Mouse (Mus musculus): ENCODE measurements around the gene Josd2. TPM values are rescaled to one million over a fixed set of nuclear protein-coding genes. Genes with fewer than 3 reads are reported as not detected.

The Josd2 gene
- polyA plus RNA-seq (2014; fragmentation: Nextera tagmentation; extraction: Ambion mirVana) = 169 and 181 TPM in 2 replicates

DNA sequence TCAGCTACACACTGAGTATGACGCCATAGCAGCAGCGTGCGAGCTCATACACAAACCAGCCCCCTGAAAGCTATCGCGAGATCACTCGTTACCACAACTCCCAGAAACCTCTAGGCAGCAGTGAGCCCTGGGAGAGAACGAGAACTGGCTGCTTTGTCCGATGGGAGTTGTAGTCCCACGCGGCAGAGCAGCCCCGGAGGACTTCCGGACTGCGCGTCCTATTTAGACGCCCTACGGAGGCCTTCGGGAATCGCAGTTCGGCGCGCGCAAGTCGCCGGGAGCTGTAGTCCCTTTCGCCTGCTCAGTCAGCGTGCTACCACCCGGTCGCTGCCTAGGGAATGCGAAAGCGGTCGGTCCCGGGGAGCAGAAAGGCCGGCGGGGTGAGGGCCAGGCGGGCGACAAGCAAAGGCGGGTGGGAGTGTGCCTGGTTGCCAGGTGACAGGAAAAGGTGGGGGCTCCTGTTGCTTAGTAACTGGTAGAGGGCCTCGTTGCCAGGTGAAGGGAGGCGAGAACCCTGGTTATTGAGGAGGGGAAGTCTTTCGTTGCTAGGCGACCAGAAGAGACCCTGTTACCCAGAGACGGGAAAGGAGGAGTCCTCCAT lies at the start of gene Josd2:
Gene Josd2, plus strand, starts transcription at position 170 of the 601 bp plus-strand sequence.
- peaks cover 16% of the 10 kb centered on the region for H3K27me3 ChIP-seq (ENCODE audit: control insufficient read depth, insufficient read depth, low read length)
- no peaks in the 10 kb centered on the region for H3K36me3 ChIP-seq (ENCODE audit: control insufficient read depth, insufficient read depth, low read length)
- H3K4me2 ChIP-seq = peak within 1 kb of the TSS; percentile 84
- H3K27ac ChIP-seq (ENCODE audit: low read depth, low read length) = peak within 1 kb of the TSS; percentile 100
- H3K4me3 ChIP-seq (ENCODE audit: low read depth, low read length) = peak within 1 kb of the TSS; percentile 55
- H3K4me1 ChIP-seq (ENCODE audit: control insufficient read depth, insufficient read depth, low read length) = peaks cover 61% of the 10 kb centered on the region
- under 1% methylated on average over 42 of the region's 42 CpGs for WGBS (ENCODE audit: insufficient replicate concordance)
- peak; percentile 78 for ATAC-seq (replicated peaks; ENCODE audit: insufficient number of reproducible peaks, low FRiP score, low TSS enrichment)
- H3K9ac ChIP-seq (ENCODE audit: low read depth, low read length) = peak within 1 kb of the TSS; percentile 73
- no peaks in the 10 kb centered on the region for H3K9me3 ChIP-seq (replicated peaks; ENCODE audit: control insufficient read depth, low read length)

DNA sequence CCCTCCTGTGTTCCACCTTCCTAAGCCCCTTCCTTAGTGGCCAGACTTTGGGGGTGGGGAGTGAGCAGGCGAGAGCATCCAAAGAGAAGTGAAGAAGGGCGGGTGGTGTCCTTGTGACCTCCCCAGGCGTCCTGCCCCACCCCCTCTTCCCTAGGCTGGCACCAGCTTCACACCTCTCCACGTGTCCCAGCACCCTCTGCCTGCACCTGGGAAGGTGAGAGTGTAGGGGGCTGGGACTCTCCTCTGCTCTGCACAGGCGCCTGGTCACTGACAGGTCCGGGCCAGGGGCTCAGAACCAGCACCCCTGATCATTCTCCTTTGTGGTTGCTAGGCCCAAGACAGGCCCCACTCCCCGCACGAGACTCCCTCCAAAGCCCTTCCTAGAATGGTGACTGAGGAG lies 40.1 kb upstream of the Josd2 start:
- ATAC-seq (replicated peaks; ENCODE audit: insufficient number of reproducible peaks, low FRiP score, low TSS enrichment) = no peak
- 0 out of 2 replicates have a peak, but pooled peaks cover 3% of the 10 kb centered on the region for H3K4me1 ChIP-seq (ENCODE audit: control insufficient read depth, insufficient read depth, low read length)
- H3K4me3 ChIP-seq (ENCODE audit: low read depth, low read length) = no peak overlapping the region; the same call in 1 of the 2 replicates
- no peaks in the 10 kb centered on the region for H3K36me3 ChIP-seq (ENCODE audit: control insufficient read depth, insufficient read depth, low read length)
- no peaks in the 10 kb centered on the region for H3K9me3 ChIP-seq (replicated peaks; ENCODE audit: control insufficient read depth, low read length)
- peak overlapping the region; percentile 84 for H3K4me2 ChIP-seq
- H3K9ac ChIP-seq (ENCODE audit: low read depth, low read length) = no peak overlapping the region
- WGBS (ENCODE audit: insufficient replicate concordance) = 10% methylated on average over 8 of the region's 8 CpGs
- H3K27ac ChIP-seq (ENCODE audit: low read depth, low read length) = no peak overlapping the region
- H3K27me3 ChIP-seq (ENCODE audit: control insufficient read depth, insufficient read depth, low read length) = peaks cover 63% of the 10 kb centered on the region

DNA sequence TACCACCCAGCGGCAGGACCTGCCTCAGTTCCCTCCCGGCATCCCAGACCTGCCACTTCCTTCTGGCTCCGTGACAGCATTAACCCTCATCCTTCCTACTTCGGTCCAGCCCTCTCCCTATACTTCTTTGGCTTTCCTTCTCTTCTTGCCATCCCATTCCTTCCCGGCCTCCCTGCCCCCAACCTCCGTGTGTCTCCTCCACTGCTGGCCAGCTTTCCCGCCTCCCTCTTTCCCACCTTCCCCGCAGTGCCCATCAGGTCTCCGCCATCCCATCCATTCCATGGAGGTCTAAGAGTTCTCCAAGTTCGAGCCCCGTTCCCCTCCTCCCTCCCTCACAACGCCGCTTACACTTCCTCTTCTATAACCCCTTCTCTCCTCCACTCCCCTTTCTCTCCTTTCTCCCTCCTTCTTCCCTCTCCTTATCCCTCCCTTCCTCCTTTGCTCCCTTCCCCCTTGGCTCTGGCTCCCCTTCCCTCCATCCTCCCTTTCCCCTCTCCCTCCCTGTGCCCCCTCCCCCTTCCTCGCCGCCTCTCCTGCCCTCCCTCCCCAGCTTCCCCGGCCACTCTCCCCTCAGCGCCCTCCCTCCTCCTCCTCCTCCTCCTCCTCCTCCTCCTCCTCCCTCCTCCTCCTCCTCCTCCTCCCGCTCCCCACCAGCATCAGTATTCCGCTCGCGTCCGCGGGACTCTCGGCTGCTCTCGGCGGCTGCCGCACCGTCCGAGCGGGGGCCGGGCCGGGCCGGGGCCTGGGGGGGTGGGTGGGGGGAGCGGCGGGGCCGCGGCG lies 39.4 kb upstream of the Josd2 start:
- H3K27ac ChIP-seq (ENCODE audit: low read depth, low read length) = no peak overlapping the region
- H3K4me1 ChIP-seq (ENCODE audit: control insufficient read depth, insufficient read depth, low read length) = 0 out of 2 replicates have a peak, but pooled peaks cover 3% of the 10 kb centered on the region
- H3K4me3 ChIP-seq (ENCODE audit: low read depth, low read length) = peak overlapping the region; percentile 46
- WGBS (ENCODE audit: insufficient replicate concordance) = 4% methylated on average over 16 of the region's 38 CpGs
- ATAC-seq (replicated peaks; ENCODE audit: insufficient number of reproducible peaks, low FRiP score, low TSS enrichment) = no peak
- H3K27me3 ChIP-seq (ENCODE audit: control insufficient read depth, insufficient read depth, low read length) = peaks cover 66% of the 10 kb centered on the region
- H3K4me2 ChIP-seq = peak overlapping the region; percentile 84
- H3K9me3 ChIP-seq (replicated peaks; ENCODE audit: control insufficient read depth, low read length) = no peaks in the 10 kb centered on the region
- H3K9ac ChIP-seq (ENCODE audit: low read depth, low read length) = no peak overlapping the region
- H3K36me3 ChIP-seq (ENCODE audit: control insufficient read depth, insufficient read depth, low read length) = no peaks in the 10 kb centered on the region

DNA sequence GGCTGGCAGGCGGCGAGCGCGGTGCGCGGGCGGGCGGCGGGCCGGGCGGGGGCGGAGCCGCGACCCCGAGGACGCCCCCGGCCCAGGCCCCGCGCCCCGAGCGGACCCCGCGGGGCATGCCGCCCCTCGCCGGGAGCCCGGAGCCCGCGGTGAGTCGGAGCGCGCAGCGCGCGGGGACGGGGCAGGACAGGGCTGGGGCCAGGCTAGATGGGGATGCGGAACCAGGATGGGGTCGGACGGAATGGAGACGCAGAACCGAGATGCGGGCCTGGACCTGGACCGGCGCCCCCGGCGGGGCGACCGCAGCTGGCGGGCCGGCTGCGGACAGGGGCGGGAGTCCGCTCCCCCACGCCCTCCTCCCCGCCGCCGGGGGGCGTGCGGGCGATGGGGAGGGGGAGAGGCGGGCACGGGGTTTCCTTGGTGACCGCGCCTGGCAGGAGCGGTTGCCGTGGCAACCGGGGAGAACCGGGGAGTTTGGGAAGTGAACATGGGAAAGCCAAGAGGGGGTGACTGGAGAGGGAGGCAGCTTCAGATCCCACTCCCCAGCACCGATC lies 38.7 kb upstream of the Josd2 start, which contains the start of gene Lrrc4b:
Gene Lrrc4b, plus strand, starts transcription at position 51 of the 554 bp plus-strand sequence.
- WGBS (ENCODE audit: insufficient replicate concordance) = 0% methylated on average over 29 of the region's 69 CpGs
- Histone ChIP-seq H3K4me2 (peak within 1 kb of the TSS; percentile 84), H3K9ac (ENCODE audit: low read depth, low read length) (no peak within 1 kb of the TSS), H3K36me3 (ENCODE audit: control insufficient read depth, insufficient read depth, low read length) (no peaks in the 10 kb centered on the region), H3K4me3 (ENCODE audit: low read depth, low read length) (peak within 1 kb of the TSS; percentile 46), H3K4me1 (ENCODE audit: control insufficient read depth, insufficient read depth, low read length) (0 out of 2 replicates have a peak, but pooled peaks cover 3% of the 10 kb centered on the region), H3K27ac (ENCODE audit: low read depth, low read length) (no peak within 1 kb of the TSS), H3K9me3 (replicated peaks; ENCODE audit: control insufficient read depth, low read length) (no peaks in the 10 kb centered on the region), H3K27me3 (ENCODE audit: control insufficient read depth, insufficient read depth, low read length) (peaks cover 71% of the 10 kb centered on the region)
- ATAC-seq (replicated peaks; ENCODE audit: insufficient number of reproducible peaks, low FRiP score, low TSS enrichment) = no peak

DNA sequence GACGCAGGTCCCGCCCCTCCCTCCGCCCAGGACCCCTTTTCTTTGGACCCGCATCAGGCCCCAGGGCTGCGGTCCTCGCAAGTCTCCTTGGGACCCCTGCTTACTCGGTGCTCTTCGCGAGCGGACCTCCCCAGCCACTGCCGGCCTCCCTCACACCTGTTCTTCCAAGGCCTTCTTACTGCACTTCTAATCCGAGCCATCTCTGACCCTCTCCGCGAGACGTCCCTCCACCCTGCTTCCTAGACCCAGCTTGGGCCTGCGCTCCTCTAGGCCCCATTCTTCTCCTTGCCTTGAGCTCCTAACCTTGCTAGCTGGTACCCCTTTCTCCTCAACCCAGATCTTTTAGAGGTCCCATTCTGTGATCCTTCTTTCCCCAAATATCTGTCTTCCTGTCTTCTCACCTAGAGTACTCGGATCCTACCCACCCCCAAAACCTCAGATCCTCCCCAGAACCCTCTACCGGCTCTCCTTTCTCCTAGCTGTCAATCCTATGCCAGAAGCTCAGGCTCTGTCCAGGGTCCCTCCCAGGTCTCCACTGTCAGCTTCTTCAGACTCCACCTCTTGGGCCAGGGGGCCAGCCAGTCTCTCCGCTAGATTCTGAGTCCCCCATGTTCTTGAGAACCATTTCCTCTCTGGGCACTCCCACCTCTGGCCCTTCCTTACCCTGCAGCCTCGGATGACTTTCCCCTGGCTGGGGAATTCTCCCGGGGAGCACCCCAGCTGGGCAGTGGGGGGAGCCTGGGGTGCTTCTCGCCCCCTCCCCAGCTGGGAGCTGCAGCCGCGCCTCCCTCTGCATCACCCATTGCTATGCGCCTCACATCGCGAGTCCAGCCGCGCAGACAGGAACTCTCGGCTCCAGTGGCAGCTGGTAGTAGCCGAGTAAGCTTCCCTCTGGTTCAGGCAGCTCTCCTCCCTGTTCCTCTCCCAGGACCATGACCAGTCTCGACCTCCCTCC lies 38.0 kb upstream of the Josd2 start:
- no peak overlapping the region for H3K27ac ChIP-seq (ENCODE audit: low read depth, low read length)
- H3K27me3 ChIP-seq (ENCODE audit: control insufficient read depth, insufficient read depth, low read length) = peaks cover 75% of the 10 kb centered on the region
- no peak for ATAC-seq (replicated peaks; ENCODE audit: insufficient number of reproducible peaks, low FRiP score, low TSS enrichment)
- peak overlapping the region; percentile 46 for H3K4me3 ChIP-seq (ENCODE audit: low read depth, low read length)
- WGBS (ENCODE audit: insufficient replicate concordance) = 3% methylated on average over 30 of the region's 32 CpGs
- H3K9me3 ChIP-seq (replicated peaks; ENCODE audit: control insufficient read depth, low read length) = no peaks in the 10 kb centered on the region
- H3K9ac ChIP-seq (ENCODE audit: low read depth, low read length) = no peak overlapping the region
- H3K4me1 ChIP-seq (ENCODE audit: control insufficient read depth, insufficient read depth, low read length) = 0 out of 2 replicates have a peak, but pooled peaks cover 3% of the 10 kb centered on the region
- no peaks in the 10 kb centered on the region for H3K36me3 ChIP-seq (ENCODE audit: control insufficient read depth, insufficient read depth, low read length)
- peak overlapping the region; percentile 84 for H3K4me2 ChIP-seq

DNA sequence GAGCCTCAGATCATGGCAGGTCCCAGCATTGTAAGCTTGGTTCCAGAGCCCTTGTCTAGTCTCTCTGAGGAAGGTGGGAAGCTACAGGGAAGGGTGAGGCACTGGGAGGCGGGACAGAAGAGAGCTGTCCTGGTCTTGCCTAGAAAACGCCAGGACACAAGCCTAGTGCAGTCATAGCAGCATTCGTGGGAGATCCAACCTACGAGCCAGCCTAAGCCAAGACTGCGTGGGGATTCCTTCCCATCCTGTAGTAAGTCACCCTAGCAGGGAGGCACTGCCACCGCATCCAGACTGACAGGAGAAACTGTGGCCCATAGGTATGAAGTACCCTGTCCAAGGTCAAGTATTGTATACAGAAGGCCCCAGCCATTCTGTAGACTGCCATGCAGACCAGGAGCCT lies 35.2 kb upstream of the Josd2 start:
- Histone ChIP-seq H3K27ac (ENCODE audit: low read depth, low read length) (no peak overlapping the region), H3K9ac (ENCODE audit: low read depth, low read length) (no peak overlapping the region), H3K9me3 (replicated peaks; ENCODE audit: control insufficient read depth, low read length) (no peaks in the 10 kb centered on the region), H3K4me2 (no peak overlapping the region), H3K27me3 (ENCODE audit: control insufficient read depth, insufficient read depth, low read length) (peaks cover 75% of the 10 kb centered on the region), H3K4me1 (ENCODE audit: control insufficient read depth, insufficient read depth, low read length) (0 out of 2 replicates have a peak, but pooled peaks cover 3% of the 10 kb centered on the region), H3K36me3 (ENCODE audit: control insufficient read depth, insufficient read depth, low read length) (no peaks in the 10 kb centered on the region), H3K4me3 (ENCODE audit: low read depth, low read length) (no peak overlapping the region)
- no peak for ATAC-seq (replicated peaks; ENCODE audit: insufficient number of reproducible peaks, low FRiP score, low TSS enrichment)
- 68% methylated on average over 6 of the region's 6 CpGs for WGBS (ENCODE audit: insufficient replicate concordance)

DNA sequence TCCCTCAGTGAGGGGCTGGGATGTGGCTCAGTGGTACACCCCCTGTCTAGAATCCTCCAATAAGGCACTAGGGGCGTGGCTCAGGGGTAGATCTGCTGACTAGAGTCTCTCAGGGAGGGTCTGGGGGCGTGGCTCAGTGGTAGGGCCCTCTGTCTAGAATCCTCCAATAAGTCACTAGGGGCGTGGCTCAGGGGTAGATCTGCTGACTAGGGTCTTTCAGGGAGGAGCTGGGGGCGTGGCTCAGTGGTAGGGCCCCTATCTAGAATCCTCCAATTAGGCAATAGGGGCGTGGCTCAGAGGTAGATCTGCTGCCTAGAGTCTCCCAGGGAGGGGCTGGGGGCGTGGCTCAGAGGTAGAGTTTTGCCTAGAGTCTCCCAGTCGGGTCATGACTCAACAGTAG lies 34.4 kb upstream of the Josd2 start:
- Histone ChIP-seq H3K9ac (ENCODE audit: low read depth, low read length) (no peak overlapping the region), H3K9me3 (replicated peaks; ENCODE audit: control insufficient read depth, low read length) (no peaks in the 10 kb centered on the region), H3K4me3 (ENCODE audit: low read depth, low read length) (no peak overlapping the region), H3K4me1 (ENCODE audit: control insufficient read depth, insufficient read depth, low read length) (0 out of 2 replicates have a peak, but pooled peaks cover 3% of the 10 kb centered on the region), H3K27ac (ENCODE audit: low read depth, low read length) (no peak overlapping the region), H3K36me3 (ENCODE audit: control insufficient read depth, insufficient read depth, low read length) (no peaks in the 10 kb centered on the region), H3K4me2 (no peak overlapping the region), H3K27me3 (ENCODE audit: control insufficient read depth, insufficient read depth, low read length) (peaks cover 75% of the 10 kb centered on the region)
- WGBS (ENCODE audit: insufficient replicate concordance) = 6% methylated on average over 7 of the region's 7 CpGs
- ATAC-seq (replicated peaks; ENCODE audit: insufficient number of reproducible peaks, low FRiP score, low TSS enrichment) = peak; percentile 75

DNA sequence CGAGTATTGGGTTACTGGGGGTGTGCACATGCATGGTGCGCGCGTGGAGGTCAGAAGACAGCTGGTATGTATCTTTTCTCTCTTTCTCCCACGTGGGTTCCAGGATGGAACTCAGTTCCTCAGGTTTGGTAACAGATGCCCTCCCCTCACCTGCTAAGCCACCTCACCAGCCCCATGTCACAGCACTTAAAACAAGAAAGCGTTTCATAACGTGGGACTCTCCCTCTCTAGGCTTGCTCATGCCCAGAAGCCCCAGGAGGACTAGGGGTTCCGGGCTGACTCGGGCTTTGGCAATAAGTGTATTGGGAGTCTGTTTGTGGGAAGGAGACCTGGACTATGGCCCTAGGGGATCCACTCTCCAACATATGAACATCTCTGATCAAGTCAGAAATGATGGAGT lies 33.7 kb upstream of the Josd2 start:
- Histone ChIP-seq H3K27ac (ENCODE audit: low read depth, low read length) (no peak overlapping the region), H3K4me1 (ENCODE audit: control insufficient read depth, insufficient read depth, low read length) (0 out of 2 replicates have a peak, but pooled peaks cover under 1% of the 10 kb centered on the region), H3K4me3 (ENCODE audit: low read depth, low read length) (no peak overlapping the region), H3K9ac (ENCODE audit: low read depth, low read length) (no peak overlapping the region), H3K27me3 (ENCODE audit: control insufficient read depth, insufficient read depth, low read length) (peaks cover 71% of the 10 kb centered on the region), H3K4me2 (no peak overlapping the region), H3K36me3 (ENCODE audit: control insufficient read depth, insufficient read depth, low read length) (no peaks in the 10 kb centered on the region), H3K9me3 (replicated peaks; ENCODE audit: control insufficient read depth, low read length) (no peaks in the 10 kb centered on the region)
- 67% methylated on average over 9 of the region's 9 CpGs for WGBS (ENCODE audit: insufficient replicate concordance)
- ATAC-seq (replicated peaks; ENCODE audit: insufficient number of reproducible peaks, low FRiP score, low TSS enrichment) = no peak

All from heart, embryonic 11.5 days (tissue).